Mouse (Mus musculus) adrenal gland, postnatal 10 days (tissue): ENCODE measurements at regions not wholly inside any gene's neighbourhood (a gene's known extent, or its start where the extent isn't known, plus 50 kb on each side); places are given as distances from the start of the nearest gene placed in this dataset.
"Not testable (repeated sequence)": the region's sequence is repeated elsewhere in the genome, so short reads cannot be mapped to it uniquely, and the experiment has no call there.

ENCODE experiments used
- DNase-seq: peaks from one replicate; pipeline ENCODE4 v3.0.0; 2021; ENCODE audit warnings: mixed read lengths

DNA sequence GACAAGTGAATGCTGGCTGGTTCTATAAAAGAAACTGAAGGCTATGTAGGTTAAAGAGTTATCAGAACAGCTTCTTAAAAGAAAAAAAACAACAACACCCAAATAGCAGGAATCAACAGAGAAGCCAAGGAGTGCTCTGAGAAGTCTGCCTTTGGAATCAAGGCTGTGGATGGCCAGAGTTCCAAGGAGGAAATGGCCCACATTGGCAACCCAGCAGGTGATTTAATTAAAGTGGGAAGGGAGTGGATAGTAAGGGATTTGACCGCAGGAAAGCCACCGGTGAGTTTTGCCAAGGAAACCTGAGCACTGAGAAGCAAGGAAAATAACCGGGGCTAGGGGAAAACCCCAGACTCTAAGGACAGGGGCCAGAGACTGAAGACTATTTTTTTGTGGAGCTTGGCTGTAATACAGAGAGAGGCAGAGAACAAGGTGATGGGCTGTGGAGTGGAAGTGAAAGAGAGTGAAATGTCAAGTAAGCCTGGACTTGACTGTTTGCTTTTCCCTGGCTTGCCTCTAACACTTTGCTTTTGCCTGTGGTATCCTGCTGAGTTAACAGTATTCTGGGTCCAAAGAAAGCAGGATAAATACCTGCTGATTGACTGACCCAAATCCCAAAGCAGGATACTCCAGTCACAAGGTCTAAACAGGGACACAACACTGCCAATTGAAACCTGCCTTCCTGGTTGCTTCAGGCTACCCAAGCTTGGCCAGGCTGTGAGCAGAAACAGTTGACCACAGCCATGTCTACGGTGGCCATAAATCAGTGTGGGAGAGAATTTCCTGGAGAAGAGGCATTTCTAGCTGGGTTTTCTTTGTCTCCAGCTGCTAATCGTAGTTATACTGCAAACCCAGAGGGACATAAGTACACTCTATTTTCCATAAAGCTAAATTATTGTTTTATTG, 125.9 kb downstream of the Arrdc3 start:
- DNase-seq, result no peak

DNA sequence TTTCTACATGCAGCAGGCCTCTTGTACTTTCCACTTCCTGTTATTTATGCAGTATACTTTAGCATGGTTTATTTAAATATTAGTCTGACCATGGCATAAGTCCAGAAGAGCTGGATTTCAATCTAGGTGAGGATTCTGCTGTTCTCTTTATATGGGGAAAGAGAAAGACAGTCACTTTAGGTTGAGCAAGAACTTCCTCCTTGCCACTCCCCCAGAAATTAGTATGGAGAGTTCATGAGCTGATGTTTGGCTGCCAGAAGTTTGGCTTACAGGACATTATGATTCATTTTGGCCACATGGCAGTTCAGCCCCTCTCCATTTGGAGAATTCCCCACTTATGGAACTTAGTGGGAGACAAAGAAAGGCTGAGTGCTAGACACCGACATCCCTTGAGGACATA, 130.8 kb downstream of the Arrdc3 start:
- DNase-seq, result no peak

DNA sequence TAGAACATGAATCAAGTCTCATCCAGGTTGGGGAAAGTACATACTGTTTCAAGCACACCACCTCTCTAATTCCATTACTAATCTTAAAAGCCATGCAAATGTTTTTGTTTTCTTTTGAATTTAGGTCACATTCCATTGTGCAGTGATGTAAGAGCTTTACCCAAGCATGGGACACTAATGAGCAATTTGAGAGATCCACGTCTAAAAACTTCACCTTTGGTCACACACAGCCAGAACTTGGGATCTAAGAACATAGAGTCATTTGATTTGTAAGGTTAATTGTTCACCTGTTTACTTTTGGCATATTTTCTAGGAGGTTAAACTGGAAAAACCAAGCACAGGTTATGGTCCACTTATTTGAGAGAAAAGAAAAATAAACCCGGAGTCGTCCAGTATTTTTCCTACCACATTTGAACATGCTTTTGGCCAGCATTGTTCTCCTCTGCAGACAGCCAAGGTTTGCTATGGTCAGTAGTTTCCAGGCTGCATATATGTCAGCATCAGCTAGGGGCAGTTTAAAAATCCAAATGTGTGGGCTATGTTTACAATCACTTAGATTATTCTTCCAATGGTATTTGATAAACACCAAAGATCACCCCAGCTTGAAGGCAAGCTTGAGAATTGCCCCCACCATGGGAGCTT, 137.0 kb downstream of the Arrdc3 start:
- DNase-seq, result no peak

DNA sequence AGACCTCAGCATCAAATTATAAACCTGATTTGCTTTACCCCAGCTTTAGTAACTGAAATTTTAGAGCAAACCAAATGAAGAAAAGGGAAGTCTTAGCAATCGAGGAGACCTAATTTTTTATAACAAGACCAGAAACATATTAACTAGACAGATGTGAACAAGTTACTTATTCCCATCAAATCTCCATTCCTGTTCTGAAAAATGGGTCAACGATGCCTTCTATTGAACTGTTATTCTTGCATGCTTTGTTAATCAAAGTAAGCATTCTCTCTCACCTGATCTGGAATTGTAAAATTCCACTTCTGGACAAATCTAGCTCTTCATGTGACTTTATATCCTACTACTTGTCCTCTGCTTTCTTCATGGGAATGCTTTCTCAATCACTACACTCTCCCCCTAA, 137.6 kb downstream of the Arrdc3 start:
- DNase-seq, result no peak

DNA sequence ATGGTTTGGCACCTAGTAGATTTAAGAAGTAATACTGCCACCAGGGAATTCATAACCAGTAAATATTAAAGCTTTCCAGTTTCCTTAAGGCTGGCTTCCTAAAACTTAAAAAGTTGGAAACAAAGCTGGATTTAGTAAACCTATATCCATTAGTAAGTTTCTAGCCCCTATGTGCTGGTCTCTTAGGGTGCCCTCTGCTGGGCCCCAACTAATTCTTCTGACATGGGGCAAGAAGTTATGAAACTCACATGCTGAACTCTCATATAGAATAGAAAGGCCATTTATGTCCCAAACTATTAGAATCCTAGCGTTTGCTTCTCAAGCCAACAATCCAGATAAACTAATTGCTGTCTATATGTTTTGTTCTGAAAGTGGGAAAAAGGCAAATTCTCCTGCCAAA, 139.2 kb downstream of the Arrdc3 start:
- no peak for DNase-seq

DNA sequence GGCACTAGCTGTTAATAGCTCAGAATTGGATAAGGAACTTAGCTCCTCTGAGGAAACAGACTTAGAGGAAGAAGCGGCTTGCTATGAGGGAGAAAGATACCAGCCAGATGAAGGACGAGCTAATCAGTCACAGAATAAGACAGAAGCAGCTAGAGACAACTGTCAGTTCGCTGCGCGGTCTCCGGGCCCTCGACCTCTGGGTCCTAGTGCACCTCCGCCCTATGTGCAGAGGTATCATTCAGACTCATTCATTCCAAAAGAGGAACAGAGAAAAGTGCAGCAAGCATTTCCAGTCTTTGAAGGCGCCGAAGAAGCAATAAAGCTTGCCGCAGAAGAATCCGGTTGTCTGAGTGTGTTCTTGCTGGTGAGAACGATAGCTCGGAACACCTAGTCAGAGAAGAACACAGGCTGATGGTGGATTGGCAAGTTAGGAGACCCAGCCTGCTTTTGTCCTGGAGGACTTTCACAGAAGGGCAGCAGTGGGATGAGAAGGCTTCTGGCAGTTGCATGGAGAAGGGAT, 142.1 kb downstream of the Arrdc3 start:
- not testable (repeated sequence) for DNase-seq

DNA sequence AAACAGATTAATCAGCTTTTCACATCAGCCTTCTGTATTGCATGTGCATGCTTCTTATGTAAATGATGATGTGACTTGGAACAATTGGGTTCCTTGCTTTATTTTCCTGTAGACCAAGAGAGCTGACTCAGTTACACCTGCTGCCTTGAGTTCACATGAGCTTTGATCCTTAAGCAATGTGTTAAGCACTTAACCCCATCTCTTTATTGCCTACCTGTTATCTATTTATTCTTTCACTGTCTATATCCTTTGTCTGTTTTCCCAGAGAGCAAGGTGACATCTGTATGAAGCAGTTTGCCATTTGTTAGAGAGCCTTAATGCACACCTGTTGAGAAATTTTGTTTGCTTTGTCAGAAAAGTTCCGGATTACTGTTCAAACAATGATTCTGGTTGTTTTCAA, 154.1 kb downstream of the Arrdc3 start:
- no peak for DNase-seq

DNA sequence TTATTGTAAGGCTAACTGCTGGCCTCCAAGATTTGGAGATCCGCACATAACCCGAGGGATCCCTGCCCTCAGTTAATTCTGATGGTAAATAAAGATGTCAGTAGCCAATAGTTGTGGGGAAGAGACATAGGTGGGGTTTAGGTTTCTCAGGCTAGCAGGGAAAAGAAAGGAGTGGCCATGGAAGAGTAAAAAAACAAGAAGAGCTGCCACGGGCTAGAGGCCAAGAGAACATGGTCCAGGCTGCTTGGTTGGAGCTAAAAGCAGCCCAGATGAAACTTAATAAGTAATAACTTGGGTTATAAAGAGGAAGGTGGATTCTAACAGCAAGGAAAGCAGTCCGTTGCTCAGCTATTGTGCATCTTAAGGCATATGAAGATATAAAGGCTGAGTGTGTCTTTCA, 155.6 kb downstream of the Arrdc3 start:
- DNase-seq, result no peak

DNA sequence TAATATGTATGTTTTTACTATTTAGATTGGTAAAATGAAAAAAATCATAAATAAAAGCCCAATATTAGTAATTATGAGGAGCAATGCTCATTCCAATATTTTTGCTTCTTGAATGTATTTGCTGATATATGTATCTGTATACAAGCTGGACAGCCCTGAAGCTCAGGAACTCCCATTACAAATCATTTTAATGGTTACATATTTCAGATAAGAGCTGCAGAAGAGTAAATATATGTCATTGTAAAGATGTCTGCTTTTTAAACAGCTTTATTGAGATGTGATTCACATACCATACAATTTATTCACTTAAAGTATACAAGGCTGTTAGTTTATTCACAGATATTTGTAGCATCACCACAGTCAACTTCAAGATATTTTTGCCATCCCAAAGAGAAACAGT, 157.3 kb downstream of the Arrdc3 start:
- DNase-seq, result no peak

DNA sequence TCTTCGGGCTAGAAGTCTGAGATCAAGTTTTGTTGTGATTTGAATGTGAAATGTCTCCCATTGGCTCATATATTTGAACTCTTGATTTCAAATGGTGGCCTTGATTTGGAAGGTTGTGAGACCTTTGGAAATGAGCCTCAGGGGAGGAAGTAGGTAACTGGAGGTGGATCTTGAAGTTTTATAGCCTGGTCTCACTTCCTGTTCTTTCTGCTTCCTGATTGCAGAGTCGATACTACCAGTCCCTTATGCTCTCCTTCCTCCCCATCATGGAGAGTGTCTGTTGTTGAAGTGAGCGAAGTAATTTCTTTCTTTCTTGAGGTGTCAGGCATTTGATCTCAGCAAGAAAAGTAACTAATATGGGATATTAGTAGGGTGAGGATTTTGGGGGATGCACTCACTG, 158.5 kb downstream of the Arrdc3 start:
- no peak for DNase-seq
